Comparison of ENCODE assay signal across 12 mouse cellular contexts in genomic region chr14:48443796-48444195, GRCm38 (mm10). TPM values are rescaled to one million over a fixed set of nuclear protein-coding genes. Genes with fewer than 3 reads are reported as not detected.
DNase-seq lines count a peak whose midpoint lies in the region; ATAC-seq and TF ChIP-seq lines count a peak whose summit lies in the region.
"Had no signal": no experiment of that assay in that cellular context is flagged by ENCODE, and none has a peak within 500 bp of the region (broad histone marks: within the 10 kb centered on the region; RNA-seq: fewer than 3 reads in every experiment).

No protein-coding gene starts in this region.

- no peaks in the 10 kb centered on the region for H3K9me3 ChIP-seq in forebrain, embryonic 15.5 days
- H3K9me3 ChIP-seq: embryonic facial prominence, embryonic 13.5 days; megakaryocyte, embryonic 14.5 days; stomach, embryonic 15.5 days had no signal

- TF ChIP-seq CTCF in lung, adult 2 months (IDR thresholded peaks at IDR 0.05; ENCODE audit: insufficient read depth, low read length), result no peak
- TF ChIP-seq CTCF in cerebellum, adult 2 months (IDR thresholded peaks at IDR 0.05; ENCODE audit: borderline replicate concordance, insufficient read depth, low read depth, low read length), result no peak

- no peak overlapping the region for H3K27ac ChIP-seq in cerebellum, adult 2 months (ENCODE audit: insufficient read depth, low read length)
- H3K27ac ChIP-seq in forebrain, embryonic 15.5 days (replicated peaks), result no peak overlapping the region
- H3K27ac ChIP-seq: embryonic facial prominence, embryonic 13.5 days; stomach, embryonic 15.5 days had no signal

- no peak for TF ChIP-seq POLR2A in lung, adult 2 months (IDR thresholded peaks at IDR 0.05; ENCODE audit: borderline replicate concordance, extremely low read depth, low read depth, low read length)
- no peak for TF ChIP-seq POLR2A in cerebellum, adult 2 months (IDR thresholded peaks at IDR 0.05; ENCODE audit: borderline replicate concordance, insufficient read depth, low read length)

- H3K4me2 ChIP-seq in forebrain, embryonic 15.5 days (replicated peaks), result no peak overlapping the region
- H3K4me2 ChIP-seq: embryonic facial prominence, embryonic 13.5 days; stomach, embryonic 15.5 days had no signal

- WGBS in lung, adult 2 months, result 45% methylated on average over 3 of the region's 3 CpGs
- WGBS in cerebellum, adult 2 months, result 52% methylated on average over 3 of the region's 3 CpGs
- WGBS in forebrain, embryonic 15.5 days, result 54% methylated on average over 3 of the region's 3 CpGs

- no peaks in the 10 kb centered on the region for H3K27me3 ChIP-seq in cerebellum, adult 2 months (ENCODE audit: control insufficient read depth, insufficient read depth, low read length)
- H3K27me3 ChIP-seq in forebrain, embryonic 15.5 days, result no peaks in the 10 kb centered on the region; the same call in 1 of the 2 replicates
- H3K27me3 ChIP-seq: embryonic facial prominence, embryonic 13.5 days; stomach, embryonic 15.5 days had no signal

- H3K9ac ChIP-seq in forebrain, embryonic 15.5 days (replicated peaks), result no peak overlapping the region
- H3K9ac ChIP-seq: embryonic facial prominence, embryonic 13.5 days; stomach, embryonic 15.5 days had no signal

- no peaks in the 10 kb centered on the region for H3K36me3 ChIP-seq in forebrain, embryonic 15.5 days
- H3K36me3 ChIP-seq: embryonic facial prominence, embryonic 13.5 days; stomach, embryonic 15.5 days had no signal

- ATAC-seq in CD4-positive, CD25-positive, alpha-beta regulatory T cell, adult 4 months, result no peak
- ATAC-seq in forebrain, embryonic 15.5 days (replicated peaks), result no peak

- DNase-seq in CD4-positive, CD25-positive, alpha-beta regulatory T cell, adult 2 months (ENCODE audit: low read depth, low spot score), result peak; percentile 69
- DNase-seq in lung, postnatal 4 days, result peak; percentile 28 to 31
- DNase-seq in lung, adult 2 months, result no peak
- peak; percentile 5 for DNase-seq in fibroblast of lung, adult 2 months (ENCODE audit: low read depth)
- DNase-seq in natural killer cell, adult 2 months (ENCODE audit: low spot score in 2 of 2), result peak; percentile 59 to 64
- no peak for DNase-seq in cerebellum, adult 2 months
- DNase-seq: gastrocnemius, postnatal 36 days had no signal

- no peak overlapping the region for H3K4me3 ChIP-seq in lung, adult 2 months (replicated peaks; ENCODE audit: extremely low read depth, low read depth, low read length)
- no peak overlapping the region for H3K4me3 ChIP-seq in cerebellum, adult 2 months (replicated peaks; ENCODE audit: insufficient read depth, low read depth, low read length)
- no peak overlapping the region for H3K4me3 ChIP-seq in forebrain, embryonic 15.5 days
- H3K4me3 ChIP-seq: embryonic facial prominence, embryonic 13.5 days; megakaryocyte, embryonic 14.5 days; stomach, embryonic 15.5 days had no signal

- no peaks in the 10 kb centered on the region; the same call in 1 of the 2 replicates for H3K4me1 ChIP-seq in lung, adult 2 months (ENCODE audit: control insufficient read depth, insufficient read depth, low read length)
- H3K4me1 ChIP-seq in cerebellum, adult 2 months (ENCODE audit: control insufficient read depth, insufficient read depth, low read length), result peaks cover 3% of the 10 kb centered on the region; the same call in 1 of the 2 replicates
- peaks cover 12% of the 10 kb centered on the region for H3K4me1 ChIP-seq in forebrain, embryonic 15.5 days

RNA-seq across cellular contexts. Expression of gene Tmem260, which starts 2.1 kb away (rescaled TPM):
- 10 to 100 TPM; 13.3 to 15.8 TPM for polyA plus RNA-seq in CD4-positive, CD25-positive, alpha-beta regulatory T cell, adult 4 months (2017; shearing (Covaris generic))
- 15.7 and 22.0 TPM in 2 replicates for polyA plus RNA-seq in lung, adult 2 months (2012; rRNA removed)
- 18.6 and 18.9 TPM in 2 replicates for polyA plus RNA-seq in cerebellum, adult 2 months (2012; rRNA removed)
- 17.7 and 18.3 TPM in 2 replicates for polyA plus RNA-seq in forebrain, embryonic 15.5 days (2015; fragmentation: Nextera tagmentation; extraction: Ambion mirVana)

Comparison
In these comparisons a context has a peak if more than half of its experiments do, and no peak if none do; other contexts are left out.
1. DNase-seq: peak in CD4-positive, CD25-positive, alpha-beta regulatory T cell, adult 2 months (single experiment), lung, postnatal 4 days (2 of 2), fibroblast of lung, adult 2 months (single experiment) and natural killer cell, adult 2 months (2 of 2); none in lung, adult 2 months (single experiment) and cerebellum, adult 2 months (0 of 2).